Mouse (Mus musculus): ENCODE data around the gene Gm20716.

The Gm20716 gene

DNA sequence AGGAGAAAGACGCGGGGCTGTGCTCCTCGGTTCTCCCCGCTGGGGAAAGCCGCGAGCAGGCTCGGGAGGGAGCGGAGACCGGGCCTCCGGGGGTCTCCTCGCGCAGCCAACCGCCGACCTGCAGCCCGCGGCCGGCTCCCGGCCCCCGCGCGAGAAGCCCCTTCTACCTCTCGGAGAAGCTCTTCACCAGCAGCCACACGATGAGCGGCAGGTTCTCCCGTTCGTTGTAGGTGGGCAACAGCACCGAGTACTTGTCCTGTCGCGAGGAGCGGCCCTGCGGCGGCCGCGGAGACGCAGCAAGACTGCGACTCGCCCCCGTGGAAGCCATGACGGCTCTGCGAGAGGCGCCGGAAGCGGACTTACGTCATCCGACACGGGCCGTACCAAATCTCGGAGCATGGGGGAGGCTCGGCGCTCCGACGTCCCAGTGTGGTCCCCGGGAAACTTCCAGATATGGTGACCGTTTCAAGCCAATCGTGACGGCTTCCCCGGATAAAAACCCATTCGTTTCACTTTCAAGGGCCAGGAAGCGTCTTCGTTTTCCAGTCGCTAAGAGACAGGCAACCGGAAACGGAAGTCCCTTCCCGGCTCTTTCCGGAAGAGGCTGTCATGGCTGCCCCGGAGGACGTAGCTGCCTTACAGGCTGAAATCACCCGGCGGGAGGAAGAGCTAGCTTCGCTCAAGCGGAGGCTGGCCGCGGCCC lies at the start of gene Gm20716, which contains the start of the genes Dpm1 and Mocs3:
TSS of gene Gm20716 (minus strand) at position 339 of the 703 bp plus-strand sequence.
TSS of gene Dpm1 (minus strand) at position 566 of the 703 bp plus-strand sequence.
TSS of gene Mocs3 (plus strand) at position 597 of the 703 bp plus-strand sequence.
- peak; percentile 85 to 90 for DNase-seq

DNA sequence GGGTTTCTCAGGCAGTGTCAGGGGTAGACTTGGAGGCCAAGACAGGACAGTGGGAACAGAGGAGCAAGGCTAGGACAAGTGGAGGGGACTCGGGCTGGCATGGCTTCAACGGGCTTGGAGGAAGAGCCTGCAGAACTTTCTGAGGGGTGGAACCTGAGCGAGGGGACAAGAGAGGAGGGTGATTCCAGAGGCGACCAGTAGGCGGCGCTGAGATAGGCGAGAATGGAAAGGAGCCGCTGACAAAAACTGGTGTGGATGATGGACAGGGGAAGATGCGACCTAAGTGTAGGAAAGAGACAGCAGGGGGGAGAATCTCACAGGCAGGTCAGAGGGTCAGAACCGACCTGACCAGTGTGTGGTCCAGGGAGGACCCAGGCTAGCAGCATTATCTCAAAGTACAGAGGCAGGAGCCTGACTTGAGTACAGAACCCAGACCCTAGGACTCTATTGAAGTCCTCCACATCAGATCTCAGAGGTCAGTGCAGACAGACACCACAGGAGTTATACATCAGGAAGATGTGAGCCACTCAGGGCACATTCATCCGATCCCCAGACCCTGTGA lies 44.3 kb upstream of the Gm20716 start:
- peak; percentile 64 to 84 for DNase-seq

DNA sequence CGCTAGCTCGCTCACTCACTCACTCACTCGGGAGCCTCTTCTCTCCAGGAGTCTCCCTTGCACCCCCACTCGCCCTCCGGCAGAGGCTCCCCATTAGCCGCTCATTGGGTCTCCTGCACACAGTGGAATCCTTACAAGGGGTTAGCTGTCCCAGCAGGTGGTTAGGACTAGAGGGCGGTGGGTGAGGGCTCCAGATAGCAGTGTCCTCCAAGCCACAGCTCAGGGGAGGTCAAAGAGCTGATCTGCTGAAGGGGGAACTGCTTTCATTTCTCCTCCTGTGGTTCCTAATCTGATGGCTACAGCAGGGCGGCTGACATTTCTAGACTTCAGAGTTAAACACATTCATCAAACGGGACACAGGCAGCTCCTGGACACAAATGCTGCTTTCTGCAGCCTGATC lies 43.2 kb upstream of the Gm20716 start:
- DNase-seq = no peak

GRCm38 (mm10) chr2:168268033-168268432 lies 37.9 kb upstream of the Gm20716 start:
- peak in 1 of 2 experiments; percentile 51 for DNase-seq

- DNase-seq = no peak
Observed at GRCm38 (mm10) chr2:168260900-168261299, 30.7 kb upstream of the Gm20716 start.

DNA sequence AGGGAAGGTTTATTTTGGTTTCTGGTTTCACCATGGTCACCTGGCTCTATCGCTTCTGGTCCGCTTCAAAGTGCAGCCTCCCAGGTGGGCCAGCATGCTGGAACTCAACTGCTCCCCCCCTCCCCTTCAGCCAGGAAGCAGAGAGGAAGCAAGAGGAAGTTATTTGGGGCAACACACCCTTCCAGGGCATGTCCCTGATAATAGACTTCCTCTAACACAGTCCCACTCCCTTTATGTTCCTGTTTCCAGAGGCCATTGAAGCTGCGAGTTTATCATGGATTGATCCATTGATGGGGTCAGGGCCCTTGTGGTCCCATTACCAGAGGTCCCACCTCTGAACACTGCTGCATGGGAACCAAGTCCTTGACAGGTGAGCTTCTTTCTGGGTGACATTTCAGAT lies 30.0 kb upstream of the Gm20716 start:
- DNase-seq = no peak

- DNase-seq = no peak
Observed at GRCm38 (mm10) chr2:168259046-168259445, 28.9 kb upstream of the Gm20716 start.

DNA sequence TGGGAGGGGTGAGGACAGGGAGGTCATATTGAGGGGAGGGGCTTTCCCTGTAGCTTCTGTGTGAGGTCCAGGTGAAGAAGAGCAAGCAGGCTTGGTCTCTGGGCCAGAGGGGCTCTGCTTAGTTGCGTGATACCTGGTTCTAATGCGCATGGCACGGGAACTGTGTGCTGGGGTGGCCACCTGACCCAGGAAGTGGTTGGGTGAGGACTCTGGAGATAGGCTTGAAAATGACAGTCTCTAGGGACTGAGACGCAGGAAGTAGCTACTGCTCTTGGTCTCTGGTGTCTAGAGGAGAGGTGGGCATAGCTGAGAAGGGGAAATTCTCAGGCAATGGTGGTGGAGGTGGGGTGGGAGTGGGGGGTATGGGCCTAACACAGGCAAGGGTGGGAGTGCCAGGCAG lies 27.0 kb upstream of the Gm20716 start:
- no peak for DNase-seq

DNA sequence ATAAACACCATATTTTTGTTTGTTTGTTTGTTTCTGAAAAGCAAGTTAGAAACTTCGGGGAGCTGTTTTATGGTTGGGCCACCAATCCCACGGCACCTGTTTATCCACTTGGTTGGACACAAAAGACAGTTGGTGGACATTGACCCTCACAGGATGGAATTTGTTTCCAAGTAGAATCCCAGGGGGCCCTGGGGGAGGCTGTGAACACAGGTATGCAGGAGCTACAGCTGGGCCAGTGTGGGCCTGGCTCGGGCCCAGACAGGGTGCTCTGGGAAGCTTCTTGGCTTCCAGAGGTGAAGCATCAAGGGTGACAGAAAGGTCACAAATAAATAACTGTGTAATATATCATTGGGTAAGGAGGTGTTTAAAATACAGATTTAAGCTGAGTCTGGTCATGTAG lies 26.3 kb upstream of the Gm20716 start:
- peak; percentile 60 to 76 for DNase-seq

DNA sequence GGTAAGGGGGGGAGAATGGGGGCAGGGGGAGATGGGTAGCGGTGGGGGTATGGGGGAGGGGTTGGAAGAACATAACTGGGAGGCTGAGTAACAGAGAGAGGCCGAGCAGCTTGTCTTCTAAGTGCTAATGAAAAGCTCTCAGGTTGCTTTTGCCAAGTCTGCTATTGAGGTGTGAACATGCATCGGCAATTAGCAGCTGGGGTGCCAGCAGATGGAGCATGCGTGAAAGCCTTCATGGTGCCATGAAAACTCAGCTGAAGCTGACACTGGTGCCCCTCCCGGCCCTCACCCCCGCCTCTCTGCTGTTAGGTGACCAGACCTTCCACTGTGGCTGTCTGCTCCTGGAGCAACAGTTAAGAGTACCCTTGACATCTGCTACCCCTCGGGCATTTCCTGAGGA lies 23.7 kb upstream of the Gm20716 start:
- DNase-seq = no peak

DNA sequence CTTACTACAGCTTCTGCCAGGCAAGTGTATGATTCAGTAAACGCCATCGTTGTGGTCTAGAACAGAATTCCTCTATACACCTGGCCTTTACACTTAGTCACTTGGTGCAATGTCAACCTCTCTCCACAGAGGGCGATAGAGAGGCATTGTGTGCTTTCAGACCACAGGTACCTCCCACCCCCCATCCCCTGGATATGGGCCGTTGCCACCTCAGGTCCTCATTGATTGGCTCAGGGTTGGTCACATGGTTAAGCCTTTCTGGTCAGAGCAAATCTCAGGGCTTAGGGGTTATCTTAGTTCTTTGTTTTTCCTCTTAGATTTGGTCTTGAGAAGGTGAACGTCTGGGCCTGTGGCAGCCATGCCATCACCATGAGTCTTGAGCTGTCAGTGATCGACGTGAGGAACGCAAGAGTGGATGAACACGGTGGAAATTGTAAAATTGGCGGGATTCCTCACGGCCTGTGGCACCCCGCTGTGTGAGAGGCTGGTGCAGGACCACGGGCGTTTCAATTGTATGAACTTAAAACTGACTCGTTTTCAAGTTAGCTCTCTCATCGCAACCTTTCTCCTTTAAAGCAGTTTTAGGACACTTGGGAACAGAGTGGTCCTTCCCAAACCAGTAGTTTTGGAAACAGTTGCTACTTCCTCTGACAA lies 22.6 kb upstream of the Gm20716 start:
- peak in 1 of 2 experiments; percentile 49 for DNase-seq

- DNase-seq = peak; percentile 83 to 94
Observed at GRCm38 (mm10) chr2:168250270-168250669, 20.1 kb upstream of the Gm20716 start.

DNA sequence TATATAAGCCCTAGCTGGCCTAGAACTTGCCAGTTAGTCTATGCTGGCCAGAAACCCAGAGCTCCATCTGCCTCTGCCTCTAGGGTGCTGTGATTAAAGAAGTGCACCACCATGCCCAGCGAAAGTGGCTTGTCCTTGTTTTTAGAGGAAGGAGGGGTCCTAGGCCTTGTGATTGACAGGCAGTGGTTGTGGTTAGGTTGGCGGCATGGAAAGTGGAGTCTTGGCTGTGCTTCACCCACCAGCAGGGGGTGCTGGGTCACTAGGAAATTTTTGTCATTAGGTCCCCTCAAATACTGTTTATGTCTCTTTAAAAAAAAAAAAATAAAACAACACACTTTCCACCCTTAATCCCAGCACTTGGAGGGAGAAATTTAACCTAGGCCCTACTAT lies 18.7 kb upstream of the Gm20716 start:
- DNase-seq = peak in 1 of 2 experiments; percentile 13

DNA sequence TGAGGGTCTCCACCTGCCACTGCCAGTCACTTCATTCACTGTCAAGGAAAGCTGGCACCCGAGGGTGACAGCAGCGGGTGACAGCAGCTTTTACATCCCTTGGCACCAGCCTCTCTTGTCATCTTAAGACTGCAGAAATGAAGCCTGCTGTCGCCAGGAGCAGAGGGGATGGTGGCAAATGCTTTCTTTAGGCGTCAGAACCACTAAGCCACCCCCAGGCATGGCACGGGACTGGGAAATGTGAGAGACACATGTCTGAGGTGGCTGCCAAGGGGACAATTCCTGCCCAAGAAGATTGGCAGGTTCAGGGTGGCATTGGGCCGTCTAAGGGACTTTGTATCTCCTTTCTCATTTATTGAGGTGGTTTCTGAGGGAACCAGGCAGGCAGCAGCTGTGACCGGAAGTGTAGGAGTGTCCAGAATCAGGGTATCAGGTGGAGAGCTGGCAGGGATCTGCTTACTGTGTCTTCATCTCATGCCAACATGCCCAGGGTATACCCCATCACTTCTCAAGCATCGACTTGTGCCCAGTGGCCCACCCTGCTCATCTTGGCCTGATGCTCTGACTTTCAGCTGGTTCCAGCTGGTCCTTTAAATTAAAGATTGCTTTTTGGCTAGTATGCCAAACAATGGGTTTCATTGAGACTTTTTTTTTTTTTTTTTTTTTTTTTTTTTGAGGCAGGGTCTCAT lies 18.1 kb upstream of the Gm20716 start:
- DNase-seq = no peak

- DNase-seq = no peak
Observed at GRCm38 (mm10) chr2:168245571-168245970, 15.4 kb upstream of the Gm20716 start.

DNA sequence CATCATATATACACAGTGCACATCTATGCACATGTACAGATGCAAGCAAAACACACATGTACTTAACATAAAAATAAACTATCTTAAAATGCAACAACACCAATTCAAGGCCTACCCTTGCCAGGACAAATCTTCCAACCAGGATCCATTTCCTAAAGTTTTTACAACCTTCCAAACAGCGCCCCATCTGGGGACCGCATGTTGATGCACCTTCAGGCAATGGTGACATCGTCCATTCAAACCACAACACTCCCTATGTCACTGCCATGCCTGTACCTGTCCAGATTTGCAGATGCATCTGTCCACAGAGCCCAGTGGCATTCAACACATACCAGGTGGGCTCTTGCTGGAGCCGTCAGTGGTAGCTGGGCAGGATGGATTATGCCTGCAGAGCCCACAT lies 13.1 kb upstream of the Gm20716 start:
- DNase-seq = no peak

DNA sequence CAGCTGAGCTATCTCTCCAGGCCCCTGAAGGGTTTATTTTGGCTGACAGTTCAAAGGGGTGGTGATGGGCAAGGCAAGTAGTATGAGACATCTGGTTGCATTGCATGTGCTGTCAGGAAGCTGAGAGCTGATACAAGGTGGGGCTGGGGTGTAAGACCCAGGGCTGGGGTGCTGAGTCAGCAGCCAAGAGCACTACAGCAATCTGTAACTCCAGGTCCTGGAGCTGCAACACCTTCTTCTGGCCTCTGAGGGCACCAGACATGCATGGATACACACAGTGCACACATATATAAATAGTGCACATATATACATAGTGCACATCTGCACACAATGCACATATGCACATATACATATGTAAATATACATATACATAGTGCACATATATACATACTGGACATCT lies 12.7 kb upstream of the Gm20716 start:
- no peak for DNase-seq

- DNase-seq = no peak
Observed at GRCm38 (mm10) chr2:168238335-168238734, 8.2 kb upstream of the Gm20716 start.

GRCm38 (mm10) chr2:168233286-168233685 lies 3.1 kb upstream of the Gm20716 start:
- no peak for DNase-seq

DNA sequence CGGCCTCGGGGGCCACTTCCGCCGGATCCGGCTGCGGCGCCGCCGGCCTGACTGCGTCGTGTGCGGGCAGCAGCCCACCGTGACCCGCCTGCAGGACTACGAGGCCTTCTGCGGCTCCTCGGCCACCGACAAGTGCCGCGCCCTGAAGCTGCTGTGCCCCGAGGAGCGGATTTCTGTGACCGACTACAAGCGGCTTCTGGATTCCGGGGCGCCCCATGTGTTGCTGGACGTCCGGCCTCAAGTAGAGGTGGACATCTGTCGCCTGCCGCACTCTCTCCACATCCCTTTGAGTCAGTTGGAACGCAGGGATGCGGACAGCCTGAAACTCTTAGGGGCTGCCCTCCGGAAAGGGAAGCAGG lies 1.3 kb upstream of the Gm20716 start:
- no peak for DNase-seq

- DNase-seq = peak; percentile 9 to 52
Observed at GRCm38 (mm10) chr2:168230773-168231470, 758 bp upstream of the Gm20716 start.

- peak; percentile 49 to 80 for DNase-seq
Observed at GRCm38 (mm10) chr2:168229116-168230025, 793 bp downstream of the Gm20716 start.
